Mouse (Mus musculus) neural tube, embryonic 12.5 days (tissue): ENCODE measurements at regions not wholly inside any gene's neighbourhood (a gene's known extent, or its start where the extent isn't known, plus 50 kb on each side); places are given as distances from the start of the nearest gene placed in this dataset.
A peak's percentile ranks its signal among the peaks of the same experiment; 100 is the strongest.

Experiments used
- ATAC-seq: fragments of 200-750 bp; cut with Nextera tagmentation; 2 replicates; pipeline ENCODE4 v1.8.0; 2017; ENCODE audit warnings: low read depth, mild to moderate bottlenecking, moderate TSS enrichment, moderate library complexity; ENCODE audit not compliant: low FRiP score
- H3K27ac ChIP-seq: fragments of 300-500 bp; sonication (generic); 2 replicates; pipeline ENCODE4 v1.5.1; 2016
- H3K27me3 ChIP-seq: fragments of 300-500 bp; sonication (generic); replicated peaks from 2 replicates; pipeline ENCODE4 v1.6.1; 2016; ENCODE audit warnings: mild to moderate bottlenecking
- H3K36me3 ChIP-seq: fragments of 300-500 bp; sonication (generic); 2 replicates; pipeline ENCODE4 v1.6.1; 2016; ENCODE audit warnings: mild to moderate bottlenecking
- H3K4me1 ChIP-seq: fragments of 300-500 bp; sonication (generic); 2 replicates; pipeline ENCODE4 v1.6.1; 2016
- H3K4me2 ChIP-seq: fragments of 300-500 bp; sonication (generic); replicated peaks from 2 replicates; pipeline ENCODE4 v1.6.1; 2016; ENCODE audit warnings: mild to moderate bottlenecking
- H3K4me3 ChIP-seq: fragments of 300-500 bp; sonication (generic); 2 replicates; pipeline ENCODE4 v1.5.1; 2016
- H3K9ac ChIP-seq: fragments of 300-500 bp; sonication (generic); 2 replicates; pipeline ENCODE4 v1.6.1; 2016; ENCODE audit warnings: mild to moderate bottlenecking
- H3K9me3 ChIP-seq: fragments of 300-500 bp; sonication (generic); 2 replicates; pipeline ENCODE4 v1.6.1; 2016; ENCODE audit warnings: mild to moderate bottlenecking
- WGBS: fragments of 180-500 bp; shearing (Covaris S2); methylation state at CpG from one replicate; pipeline ENCODE4 v1.1.7; 2016; 5-methylcytosine and 5-hydroxymethylcytosine counted together

- H3K4me1 ChIP-seq: no peaks in the 10 kb centered on the region
- ATAC-seq: no peak
- H3K4me2 ChIP-seq: no peak overlapping the region
- no peaks in the 10 kb centered on the region for H3K27me3 ChIP-seq
- no peaks in the 10 kb centered on the region for H3K9me3 ChIP-seq
- no peaks in the 10 kb centered on the region for H3K36me3 ChIP-seq
- H3K27ac ChIP-seq: no peak overlapping the region
- H3K4me3 ChIP-seq: no peak overlapping the region
- WGBS: 71% methylated on average over 4 of the region's 4 CpGs
- H3K9ac ChIP-seq: no peak overlapping the region
These were observed 152.5 kb downstream of the Nr2f2 start for GRCm38 (mm10) chr7:70213970-70214520.

- Histone ChIP-seq H3K4me1 (no peaks in the 10 kb centered on the region), H3K36me3 (no peaks in the 10 kb centered on the region), H3K4me2 (no peak overlapping the region), H3K27ac (no peak overlapping the region), H3K9me3 (no peaks in the 10 kb centered on the region), H3K27me3 (no peaks in the 10 kb centered on the region), H3K4me3 (no peak overlapping the region), H3K9ac (no peak overlapping the region)
- WGBS: 92% methylated on average over 1 of the region's 1 CpGs
- no peak for ATAC-seq
These were observed 160.6 kb downstream of the Nr2f2 start for GRCm38 (mm10) chr7:70205900-70206299.

- H3K9ac ChIP-seq: no peak overlapping the region
- 86% methylated on average over 4 of the region's 4 CpGs for WGBS
These were observed 166.3 kb downstream of the Nr2f2 start for GRCm38 (mm10) chr7:70200188-70200587.

GRCm38 (mm10) chr7:70178956-70179355, 187.6 kb downstream of the Nr2f2 start:
- Histone ChIP-seq H3K9me3 (no peaks in the 10 kb centered on the region), H3K4me2 (no peak overlapping the region), H3K27ac (no peak overlapping the region), H3K36me3 (no peaks in the 10 kb centered on the region), H3K27me3 (no peaks in the 10 kb centered on the region), H3K4me1 (0 out of 2 replicates have a peak, but pooled peaks cover 5% of the 10 kb centered on the region), H3K9ac (no peak overlapping the region), H3K4me3 (no peak overlapping the region)
- ATAC-seq: no peak
- WGBS: 90% methylated on average over 2 of the region's 2 CpGs

More at GRCm38 (mm10) chr7:70200188-70200587, 166.3 kb downstream of the Nr2f2 start:
- Histone ChIP-seq H3K4me1 (no peaks in the 10 kb centered on the region), H3K27me3 (no peaks in the 10 kb centered on the region), H3K4me3 (no peak overlapping the region), H3K4me2 (no peak overlapping the region), H3K9me3 (no peaks in the 10 kb centered on the region), H3K36me3 (no peaks in the 10 kb centered on the region), H3K27ac (no peak overlapping the region)
- ATAC-seq: no peak

GRCm38 (mm10) chr7:70178006-70178405, 188.5 kb downstream of the Nr2f2 start:
- H3K27ac ChIP-seq: no peak overlapping the region
- H3K9ac ChIP-seq: no peak overlapping the region
- no peak overlapping the region for H3K4me3 ChIP-seq
- no peaks in the 10 kb centered on the region for H3K27me3 ChIP-seq
- 0 out of 2 replicates have a peak, but pooled peaks cover 5% of the 10 kb centered on the region for H3K4me1 ChIP-seq
- ATAC-seq: no peak
- H3K4me2 ChIP-seq: no peak overlapping the region
- no peaks in the 10 kb centered on the region for H3K9me3 ChIP-seq
- H3K36me3 ChIP-seq: no peaks in the 10 kb centered on the region
- WGBS: 86% methylated on average over 2 of the region's 2 CpGs

- no peak overlapping the region for H3K4me3 ChIP-seq
- ATAC-seq: no peak
- H3K9me3 ChIP-seq: no peaks in the 10 kb centered on the region
- H3K36me3 ChIP-seq: no peaks in the 10 kb centered on the region
- H3K4me2 ChIP-seq: 0 out of 2 replicates have a peak overlapping the region, but pooled peaks have one; percentile 1
- H3K27ac ChIP-seq: no peak overlapping the region
- H3K9ac ChIP-seq: no peak overlapping the region
- H3K27me3 ChIP-seq: no peaks in the 10 kb centered on the region
- WGBS: 62% methylated on average over 16 of the region's 16 CpGs
- 0 out of 2 replicates have a peak, but pooled peaks cover 5% of the 10 kb centered on the region for H3K4me1 ChIP-seq
These were observed 189.8 kb downstream of the Nr2f2 start for GRCm38 (mm10) chr7:70176686-70177259.

- Histone ChIP-seq H3K4me1 (0 out of 2 replicates have a peak, but pooled peaks cover 5% of the 10 kb centered on the region), H3K27me3 (no peaks in the 10 kb centered on the region), H3K4me3 (no peak overlapping the region), H3K9me3 (no peaks in the 10 kb centered on the region), H3K36me3 (no peaks in the 10 kb centered on the region), H3K27ac (no peak overlapping the region), H3K4me2 (no peak overlapping the region), H3K9ac (no peak overlapping the region)
- no peak for ATAC-seq
- WGBS: 76% methylated on average over 7 of the region's 7 CpGs
These were observed 190.4 kb downstream of the Nr2f2 start for GRCm38 (mm10) chr7:70176086-70176485.

- Histone ChIP-seq H3K9ac (no peak overlapping the region), H3K9me3 (no peaks in the 10 kb centered on the region), H3K4me1 (0 out of 2 replicates have a peak, but pooled peaks cover 5% of the 10 kb centered on the region), H3K4me3 (no peak overlapping the region), H3K27ac (no peak overlapping the region), H3K27me3 (no peaks in the 10 kb centered on the region), H3K36me3 (no peaks in the 10 kb centered on the region), H3K4me2 (no peak overlapping the region)
- 63% methylated on average over 7 of the region's 7 CpGs for WGBS
- no peak for ATAC-seq
These were observed 194.1 kb downstream of the Nr2f2 start for GRCm38 (mm10) chr7:70172431-70172830.

- H3K27ac ChIP-seq: no peak overlapping the region
- no peak overlapping the region for H3K4me2 ChIP-seq
- no peaks in the 10 kb centered on the region for H3K36me3 ChIP-seq
- no peak for ATAC-seq
- H3K9ac ChIP-seq: no peak overlapping the region
- WGBS: 46% methylated on average over 4 of the region's 4 CpGs
- no peaks in the 10 kb centered on the region for H3K9me3 ChIP-seq
- H3K4me3 ChIP-seq: no peak overlapping the region
- H3K4me1 ChIP-seq: no peaks in the 10 kb centered on the region
- no peaks in the 10 kb centered on the region for H3K27me3 ChIP-seq
These were observed 195.1 kb downstream of the Nr2f2 start for GRCm38 (mm10) chr7:70171456-70171855.

GRCm38 (mm10) chr7:70168080-70168479, 198.5 kb downstream of the Nr2f2 start:
- Histone ChIP-seq H3K4me3 (no peak overlapping the region), H3K4me2 (no peak overlapping the region), H3K9ac (no peak overlapping the region), H3K9me3 (no peaks in the 10 kb centered on the region), H3K27me3 (no peaks in the 10 kb centered on the region), H3K4me1 (no peaks in the 10 kb centered on the region), H3K36me3 (no peaks in the 10 kb centered on the region), H3K27ac (no peak overlapping the region)
- no peak for ATAC-seq
- WGBS: 23% methylated on average over 4 of the region's 4 CpGs

- Histone ChIP-seq H3K4me2 (no peak overlapping the region), H3K9me3 (no peaks in the 10 kb centered on the region), H3K36me3 (no peaks in the 10 kb centered on the region), H3K9ac (no peak overlapping the region), H3K27ac (no peak overlapping the region), H3K27me3 (no peaks in the 10 kb centered on the region), H3K4me3 (no peak overlapping the region), H3K4me1 (no peaks in the 10 kb centered on the region)
- ATAC-seq: no peak
- WGBS: 29% methylated on average over 5 of the region's 5 CpGs
These were observed 200.5 kb downstream of the Nr2f2 start for GRCm38 (mm10) chr7:70166081-70166480.

GRCm38 (mm10) chr7:70165501-70165900, 201.0 kb downstream of the Nr2f2 start:
- Histone ChIP-seq H3K36me3 (no peaks in the 10 kb centered on the region), H3K27ac (no peak overlapping the region), H3K4me1 (no peaks in the 10 kb centered on the region), H3K27me3 (no peaks in the 10 kb centered on the region), H3K4me3 (no peak overlapping the region), H3K4me2 (no peak overlapping the region), H3K9me3 (no peaks in the 10 kb centered on the region), H3K9ac (no peak overlapping the region)
- ATAC-seq: no peak
- 63% methylated on average over 4 of the region's 4 CpGs for WGBS

GRCm38 (mm10) chr7:70164691-70165193, 201.8 kb downstream of the Nr2f2 start:
- no peak for ATAC-seq
- Histone ChIP-seq H3K36me3 (no peaks in the 10 kb centered on the region), H3K4me3 (no peak overlapping the region), H3K9ac (no peak overlapping the region), H3K4me2 (no peak overlapping the region), H3K4me1 (no peaks in the 10 kb centered on the region), H3K27me3 (no peaks in the 10 kb centered on the region), H3K9me3 (no peaks in the 10 kb centered on the region), H3K27ac (no peak overlapping the region)
- 66% methylated on average over 6 of the region's 6 CpGs for WGBS
